Mouse (Mus musculus): Measurements from ENCODE around the gene Pdlim5. TPM values are rescaled to one million over a fixed set of nuclear protein-coding genes. Genes with fewer than 3 reads are reported as not detected.
A peak's percentile ranks its signal among the peaks of the same experiment; 100 is the strongest.

The Pdlim5 gene
- total RNA-seq, 2 experiments from 2014 or later: 512 to 573 TPM

DNA sequence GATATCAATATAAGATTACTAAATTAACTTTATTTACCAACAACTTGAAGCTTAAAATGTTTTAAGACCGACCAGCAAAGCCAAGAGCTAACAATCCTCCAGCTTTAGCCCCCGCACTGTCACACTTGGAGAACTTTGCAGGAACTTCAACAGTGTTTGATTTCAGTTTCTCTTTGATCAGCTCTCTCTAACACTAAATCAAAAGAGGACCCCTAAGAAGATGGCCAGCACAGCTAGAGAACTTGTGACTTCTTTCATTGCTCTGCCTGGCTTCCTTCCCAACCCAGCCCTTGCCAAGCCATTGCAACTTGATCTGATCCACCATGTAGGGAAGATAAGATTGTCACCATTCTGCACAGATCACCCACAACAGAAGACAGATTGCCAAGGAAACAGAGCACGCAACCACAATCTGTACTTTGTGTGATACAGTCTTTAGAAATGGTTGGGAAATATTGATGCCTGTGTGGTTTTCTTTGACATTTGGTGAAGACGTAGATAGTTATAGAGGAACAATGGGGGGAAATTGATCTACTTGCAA, 17.9 kb upstream of the Pdlim5 start:
- no peak for DNase-seq
- intact Hi-C loops (cut with DNase I): no loop called here

DNA sequence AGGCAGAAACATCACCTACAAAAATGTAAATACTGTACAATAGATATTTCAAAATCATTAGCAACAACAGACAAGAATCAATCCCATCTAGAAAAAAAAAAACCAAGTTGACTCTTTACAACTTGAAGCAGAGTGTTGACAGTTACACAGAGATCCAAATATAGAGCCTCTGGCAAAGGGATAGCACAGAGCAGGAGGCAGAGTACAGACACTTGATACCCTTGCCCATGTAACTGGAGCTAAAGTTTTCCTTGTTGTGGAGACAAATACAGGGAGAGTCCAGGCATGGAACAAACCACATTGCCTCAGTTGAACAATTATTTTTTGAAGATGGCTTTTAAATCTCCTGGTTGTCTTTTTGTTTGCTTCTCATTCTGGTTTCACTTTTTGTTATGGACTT, 15.4 kb upstream of the Pdlim5 start:
- intact Hi-C loops (cut with DNase I): no loop called here

DNA sequence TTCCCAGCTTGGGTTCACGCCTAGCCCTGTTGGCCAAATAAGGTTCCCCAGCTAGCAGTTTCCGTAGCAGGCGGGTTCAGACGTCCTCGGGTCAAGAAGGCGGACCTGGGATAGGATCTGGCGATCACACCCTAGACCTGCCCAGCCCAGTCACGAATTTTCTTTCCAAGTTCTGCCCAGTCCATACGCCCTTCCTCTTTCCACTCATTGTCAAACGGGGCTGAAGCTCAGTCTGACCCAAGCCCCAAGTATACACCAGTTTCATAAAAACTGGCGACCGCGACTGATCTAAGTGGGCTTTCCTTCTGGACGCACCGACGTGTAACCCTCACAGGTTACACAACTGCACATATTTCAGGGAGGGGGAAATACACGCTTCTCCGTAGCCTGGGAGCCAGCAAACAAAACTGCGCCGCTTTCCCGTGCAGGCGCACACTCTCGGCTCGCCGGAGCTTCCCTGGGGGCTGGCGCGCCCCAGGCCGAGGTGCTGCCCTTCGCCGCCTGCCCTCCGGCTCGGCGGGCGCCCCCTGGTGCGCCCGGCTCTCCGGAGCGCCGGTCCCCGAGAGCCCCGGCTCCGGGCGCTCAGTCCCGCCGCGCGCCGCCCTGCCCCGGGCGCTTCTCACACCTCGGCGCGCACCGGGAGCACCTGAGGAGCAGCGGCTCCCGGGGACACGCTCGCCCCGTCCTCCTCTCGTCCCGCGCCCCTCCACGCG, 544 bp downstream of the Pdlim5 start:
- intact Hi-C loops (cut with DNase I): loop anchor here (2.0 kb wide), 1 partner anchor 48 kb away; no protein-coding TSS in a partner anchor
- peak; percentile 68 to 76 for DNase-seq

More for the DNA sequence above, 15.4 kb upstream of the Pdlim5 start:
- no peak for DNase-seq

- DNase-seq: no peak
- intact Hi-C loops (cut with DNase I): loop anchor here (2.0 kb wide), 1 partner anchor 49 kb away; no protein-coding TSS in a partner anchor
Measured at GRCm38 (mm10) chr3:142394000-142394411, 1.5 kb downstream of the Pdlim5 start.

DNA sequence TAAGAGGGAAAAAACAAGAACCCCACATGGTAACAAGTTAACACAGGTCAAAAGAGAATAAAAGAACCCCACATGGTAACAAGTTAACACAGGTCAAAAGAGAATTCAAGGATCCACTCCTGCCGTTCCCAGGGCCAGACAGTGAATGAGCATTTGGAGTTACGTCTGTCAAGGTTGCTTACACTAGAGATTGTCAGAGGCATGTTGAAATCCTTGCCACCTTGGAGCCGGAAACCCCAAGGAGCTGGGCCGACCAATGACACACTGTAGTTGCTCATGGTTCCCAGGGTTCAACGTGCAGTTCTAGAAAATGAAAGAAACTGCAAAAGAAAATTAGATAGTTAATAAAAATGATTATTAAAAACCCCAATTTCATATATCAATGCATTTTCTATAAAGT, 4.0 kb downstream of the Pdlim5 start:
- no peak for DNase-seq
- intact Hi-C loops (cut with DNase I): no loop called here

DNA sequence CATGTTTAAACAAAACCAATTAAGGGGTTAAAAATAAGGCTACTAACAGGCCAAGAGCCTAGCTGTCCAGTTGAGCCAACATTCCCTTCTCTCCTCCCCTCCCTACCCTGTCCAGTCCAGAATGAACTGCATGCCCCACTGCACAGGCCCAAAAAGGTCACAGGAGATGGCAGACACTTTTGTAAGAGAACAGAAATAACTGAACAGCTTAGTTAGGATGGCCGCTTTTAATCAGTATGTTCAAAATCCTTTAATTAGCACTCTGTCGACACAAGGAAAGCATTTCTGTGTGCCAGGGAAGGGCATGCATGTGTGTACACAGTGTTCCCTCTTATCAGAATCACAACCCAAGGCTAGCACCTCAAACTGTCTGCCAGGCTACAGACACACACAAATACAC, 5.2 kb downstream of the Pdlim5 start:
- intact Hi-C loops (cut with DNase I): no loop called here
- DNase-seq: no peak

GRCm38 (mm10) chr3:142388189-142388588, 7.3 kb downstream of the Pdlim5 start:
- DNase-seq: no peak
- intact Hi-C loops (cut with DNase I): no loop called here

DNA sequence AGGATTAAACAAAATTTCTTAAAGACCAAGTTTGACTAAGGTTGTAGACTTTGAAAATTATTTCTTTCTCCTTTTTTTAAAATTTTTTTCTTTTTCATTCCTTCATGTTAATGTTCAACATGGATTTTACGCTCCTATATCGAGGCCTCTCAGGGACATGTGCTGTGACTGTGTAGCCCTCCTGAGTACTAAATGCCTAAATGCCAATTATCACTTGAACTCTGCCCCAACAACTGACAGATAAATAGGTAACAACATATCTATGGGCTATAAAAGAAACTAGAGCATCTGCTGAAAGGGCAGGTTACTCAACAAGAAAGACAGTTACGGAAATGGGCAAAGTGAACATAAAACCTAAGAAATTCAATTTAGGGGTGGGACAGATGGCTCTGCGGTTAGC, 9.0 kb downstream of the Pdlim5 start:
- intact Hi-C loops (cut with DNase I): no loop called here
- no peak for DNase-seq

DNA sequence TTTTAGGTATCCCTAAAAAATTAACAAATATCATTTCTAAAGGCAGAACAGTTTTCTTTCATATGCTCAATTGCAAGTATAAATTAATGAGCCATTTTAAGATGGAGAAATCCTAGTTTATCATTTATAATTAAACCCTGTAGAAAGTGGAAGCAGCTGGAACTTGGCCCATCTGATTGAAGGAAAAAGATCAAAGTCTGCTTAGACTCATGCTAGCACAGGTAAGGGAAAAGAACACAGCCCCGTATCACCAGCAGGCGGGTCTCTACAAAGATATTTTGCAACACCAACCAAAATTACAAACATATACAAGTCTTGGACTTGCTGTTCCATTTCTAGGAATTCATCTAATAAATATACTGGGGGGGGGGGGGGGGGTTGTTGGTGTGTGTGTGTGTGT, 9.8 kb downstream of the Pdlim5 start:
- intact Hi-C loops (cut with DNase I): no loop called here
- no peak for DNase-seq

DNA sequence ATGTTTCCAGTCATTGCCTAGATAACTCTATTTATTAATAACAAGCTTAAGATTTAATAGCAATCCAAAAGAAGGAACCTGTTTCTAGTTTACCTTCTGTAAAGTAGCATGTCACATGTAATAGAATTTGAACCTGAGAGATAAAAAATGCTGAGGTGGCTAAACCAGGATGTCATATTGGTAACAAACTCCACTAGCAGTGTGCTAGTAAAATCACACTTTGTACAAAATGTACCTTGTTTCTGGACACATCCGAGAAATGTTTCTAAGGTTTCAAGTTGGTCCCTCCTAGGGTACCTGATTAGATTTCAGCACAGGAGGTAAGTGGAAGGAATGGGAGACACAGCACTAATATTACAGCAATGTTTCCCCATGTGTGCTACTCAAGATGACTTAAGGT, 18.9 kb downstream of the Pdlim5 start:
- intact Hi-C loops (cut with DNase I): no loop called here
- DNase-seq: no peak

DNA sequence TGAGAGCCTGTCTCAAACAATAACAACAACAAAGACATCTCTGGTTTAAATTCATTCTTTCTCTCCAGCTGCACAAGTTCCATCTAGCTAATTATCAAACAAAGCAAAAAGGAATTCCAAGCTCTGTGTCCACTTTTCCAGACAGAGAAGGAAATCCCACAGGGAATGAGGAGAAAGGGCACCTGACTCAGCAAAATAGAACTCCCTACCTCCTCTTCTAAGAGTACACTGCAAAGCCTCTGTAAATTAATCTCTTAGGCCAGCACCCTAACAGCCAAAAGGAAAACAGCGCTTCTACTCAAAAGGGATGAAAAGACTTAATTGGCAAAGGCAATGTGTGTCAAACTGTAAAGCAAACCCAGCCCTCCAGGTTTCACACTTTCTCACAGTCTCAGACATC, 20.4 kb downstream of the Pdlim5 start:
- DNase-seq: no peak
- intact Hi-C loops (cut with DNase I): no loop called here

- no peak for DNase-seq
- intact Hi-C loops (cut with DNase I): loop anchor here (5.0 kb wide), 1 partner anchor 70 kb away; no protein-coding TSS in a partner anchor
Measured at GRCm38 (mm10) chr3:142372465-142373147, 22.9 kb downstream of the Pdlim5 start.

GRCm38 (mm10) chr3:142368411-142368810, 27.1 kb downstream of the Pdlim5 start:
- no peak for DNase-seq
- intact Hi-C loops (cut with DNase I): no loop called here

DNA sequence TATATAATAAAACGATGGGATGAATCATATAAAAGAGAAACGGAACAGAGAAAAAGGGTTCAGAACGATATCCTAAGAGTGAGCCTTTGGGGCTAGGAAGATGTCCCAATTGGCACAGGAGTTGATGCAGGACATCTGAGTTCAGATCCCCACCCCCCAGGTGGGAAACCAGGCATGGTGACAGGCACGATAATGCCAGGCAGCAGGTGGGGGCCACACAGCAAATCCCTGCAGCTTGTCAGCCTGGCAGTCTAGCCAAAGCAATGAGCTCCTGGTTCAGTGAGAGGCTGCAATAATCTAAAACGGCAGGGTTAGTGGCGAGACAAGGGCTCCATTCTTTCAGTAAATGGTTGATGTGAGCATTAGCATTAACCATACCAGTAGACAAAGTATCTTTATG, 33.4 kb downstream of the Pdlim5 start:
- DNase-seq: no peak
- intact Hi-C loops (cut with DNase I): no loop called here

- DNase-seq: no peak
- intact Hi-C loops (cut with DNase I): no loop called here
Measured at GRCm38 (mm10) chr3:142358951-142359350, 36.5 kb downstream of the Pdlim5 start.

GRCm38 (mm10) chr3:142356661-142357060, 38.8 kb downstream of the Pdlim5 start:
- intact Hi-C loops (cut with DNase I): no loop called here
- DNase-seq: no peak

GRCm38 (mm10) chr3:142353218-142353617, 42.3 kb downstream of the Pdlim5 start:
- intact Hi-C loops (cut with DNase I): no loop called here
- no peak for DNase-seq

GRCm38 (mm10) chr3:142350513-142350912, 45.0 kb downstream of the Pdlim5 start:
- intact Hi-C loops (cut with DNase I): no loop called here

GRCm38 (mm10) chr3:142348816-142349631, 46.5 kb downstream of the Pdlim5 start:
- intact Hi-C loops (cut with DNase I): no loop called here
- no peak for DNase-seq

More at GRCm38 (mm10) chr3:142350513-142350912, 45.0 kb downstream of the Pdlim5 start:
- no peak for DNase-seq

GRCm38 (mm10) chr3:142346261-142346660, 49.2 kb downstream of the Pdlim5 start:
- DNase-seq: no peak
- intact Hi-C loops (cut with DNase I): no loop called here

Measured in gastrocnemius, postnatal 36 days (tissue).